Mouse (Mus musculus) brown adipose tissue, adult 24 weeks (tissue): ENCODE results near the gene Gapdhs. TPM values are rescaled to one million over a fixed set of nuclear protein-coding genes. Genes with fewer than 3 reads are reported as not detected.

ENCODE experiments used
- polyA plus RNA-seq: library from polyadenylated mRNA; stranded (reverse); fragments of >200 nt; gene quantifications from 2 replicates; pipeline ENCODE4 v1.2.4, GENCODE M21; 2012; ENCODE audit not compliant: missing spikeins, insufficient read depth, insufficient read length

Gapdhs gene
- polyA plus RNA-seq, 1 experiment, result not detected

Other genes with a start within 250 kb of the Gapdhs start
- gene Arhgap33, start 208.6 kb downstream of the Gapdhs start, polyA plus RNA-seq, result 0.40 TPM in 1 of 2 replicates, not detected in the other
- gene Hspb6, start 191.5 kb downstream of the Gapdhs start, polyA plus RNA-seq, result 49.1 and 64.2 TPM in 2 replicates
- 0.95 and 4.2 TPM in 2 replicates for gene Proser3, start 191.4 kb downstream of the Gapdhs start, polyA plus RNA-seq
- gene Lin37, start 183.8 kb downstream of the Gapdhs start, polyA plus RNA-seq, result 19.5 and 23.1 TPM in 2 replicates
- 59.1 and 65.5 TPM in 2 replicates for gene U2af1l4, start 180.4 kb downstream of the Gapdhs start, polyA plus RNA-seq
- gene Gm49396, start 180.3 kb downstream of the Gapdhs start, polyA plus RNA-seq, result 0.91 and 5.5 TPM in 2 replicates
- gene Psenen, start 180.1 kb downstream of the Gapdhs start, polyA plus RNA-seq, result 177 and 187 TPM in 2 replicates
- not detected in 2 replicates for gene Igflr1, start 178.3 kb downstream of the Gapdhs start, polyA plus RNA-seq
- gene Kmt2b, start 155.0 kb downstream of the Gapdhs start, polyA plus RNA-seq, result 7.1 and 16.1 TPM in 2 replicates
- not detected in 2 replicates for gene Zbtb32, start 144.8 kb downstream of the Gapdhs start, polyA plus RNA-seq
- not detected in 2 replicates for gene Upk1a, start 130.8 kb downstream of the Gapdhs start, polyA plus RNA-seq
- 5,485 and 5,752 TPM in 2 replicates for gene Cox6b1, start 117.5 kb downstream of the Gapdhs start, polyA plus RNA-seq
- gene Etv2, start 107.8 kb downstream of the Gapdhs start, polyA plus RNA-seq, result not detected in 2 replicates
- 24.5 and 39.6 TPM in 2 replicates for gene Rbm42, start 93.4 kb downstream of the Gapdhs start, polyA plus RNA-seq
- gene Haus5, start 78.7 kb downstream of the Gapdhs start, polyA plus RNA-seq, result 2.3 and 2.9 TPM in 2 replicates
- not detected in 2 replicates for gene Pmis2, start 72.1 kb downstream of the Gapdhs start, polyA plus RNA-seq
- not detected in 2 replicates for gene 2200002J24Rik, start 44.8 kb downstream of the Gapdhs start, polyA plus RNA-seq
- not detected in 2 replicates for gene Atp4a, start 31.5 kb downstream of the Gapdhs start, polyA plus RNA-seq
- gene Tmem147, start 14.1 kb downstream of the Gapdhs start, polyA plus RNA-seq, result 209 and 275 TPM in 2 replicates
- gene Sbsn, start 7.8 kb upstream of the Gapdhs start, polyA plus RNA-seq, result 12.3 and 18.2 TPM in 2 replicates
- 7.4 and 7.8 TPM in 2 replicates for gene Dmkn, start 20.1 kb upstream of the Gapdhs start, polyA plus RNA-seq
- gene Krtdap, start 44.2 kb upstream of the Gapdhs start, polyA plus RNA-seq, result 11.5 and 15.2 TPM in 2 replicates
- gene Ffar2, start 80.1 kb upstream of the Gapdhs start, polyA plus RNA-seq, result 4.8 and 7.4 TPM in 2 replicates
- gene Ffar3, start 112.5 kb upstream of the Gapdhs start, polyA plus RNA-seq, result not detected in 2 replicates
- gene Ffar1, start 117.9 kb upstream of the Gapdhs start, polyA plus RNA-seq, result not detected in 2 replicates
- 0.40 and 0.88 TPM in 2 replicates for gene Cd22, start 136.7 kb upstream of the Gapdhs start, polyA plus RNA-seq
- not detected in 2 replicates for gene Mag, start 171.2 kb upstream of the Gapdhs start, polyA plus RNA-seq
- not detected in 2 replicates for gene Hamp2, start 181.0 kb upstream of the Gapdhs start, polyA plus RNA-seq
- gene Hamp, start 200.4 kb upstream of the Gapdhs start, polyA plus RNA-seq, result 4.4 TPM in 1 of 2 replicates, not detected in the other
- gene Usf2, start 213.1 kb upstream of the Gapdhs start, polyA plus RNA-seq, result 66.8 and 103 TPM in 2 replicates
- 1.1 TPM in 1 of 2 replicates, not detected in the other for gene Lsr, start 229.8 kb upstream of the Gapdhs start, polyA plus RNA-seq
- not detected in 2 replicates for gene Fam187b, start 230.1 kb upstream of the Gapdhs start, polyA plus RNA-seq